Mouse (Mus musculus) mesoderm, embryonic 11.5 days (tissue): Measurements from ENCODE around the gene Igfbp1.
A peak's percentile ranks its signal among the peaks of the same experiment; 100 is the strongest.
"Not testable (repeated sequence)": the region's sequence is repeated elsewhere in the genome, so short reads cannot be mapped to it uniquely, and the experiment has no call there.

Experiments
- DNase-seq: peaks from one replicate; pipeline ENCODE4 v3.0.0-alpha.2; 2012; ENCODE audit warnings: low read depth, low spot score

The Igfbp1 gene

DNA sequence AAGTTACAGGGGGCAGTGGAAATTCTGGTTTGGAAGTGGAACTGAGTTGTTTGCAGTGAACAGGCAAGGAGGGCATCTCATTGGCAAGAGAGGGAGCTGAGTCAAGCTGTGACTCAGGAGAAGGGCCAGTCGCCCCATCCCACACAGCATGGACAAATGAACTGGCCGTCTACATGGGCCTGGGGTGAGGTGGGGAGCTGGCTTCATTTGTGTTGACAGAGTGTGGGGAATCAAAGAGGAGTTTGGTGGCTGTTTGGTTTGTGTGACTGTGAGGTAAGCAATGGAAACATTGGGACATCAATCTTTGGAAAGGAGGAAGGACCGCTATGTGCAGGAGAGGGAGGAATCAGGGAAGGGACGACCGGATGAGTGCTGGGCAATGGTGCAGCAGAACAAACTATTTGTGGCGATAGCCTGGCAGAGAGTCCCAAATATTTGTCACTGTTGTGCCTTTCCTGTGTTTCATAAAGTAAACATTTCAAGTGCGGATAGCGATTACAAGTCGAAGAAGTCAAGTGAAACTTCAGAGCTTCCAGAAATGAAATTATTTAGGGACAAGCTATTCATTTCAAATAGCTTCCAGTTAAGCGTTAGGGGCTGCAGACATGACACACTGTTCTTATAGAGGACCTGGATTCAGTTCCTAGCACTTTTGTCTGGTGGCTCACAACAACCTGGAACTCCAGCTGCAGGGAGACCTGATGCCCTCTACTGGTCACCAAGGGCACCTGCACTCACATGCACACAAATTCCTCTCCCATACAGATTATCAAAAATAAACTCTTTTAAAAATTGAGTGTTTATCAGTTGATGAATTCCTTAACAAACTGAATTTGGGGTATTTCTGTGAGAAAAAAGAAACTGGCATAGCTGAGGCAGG, 2.9 kb upstream of the Igfbp1 start:
- no peak for DNase-seq

DNA sequence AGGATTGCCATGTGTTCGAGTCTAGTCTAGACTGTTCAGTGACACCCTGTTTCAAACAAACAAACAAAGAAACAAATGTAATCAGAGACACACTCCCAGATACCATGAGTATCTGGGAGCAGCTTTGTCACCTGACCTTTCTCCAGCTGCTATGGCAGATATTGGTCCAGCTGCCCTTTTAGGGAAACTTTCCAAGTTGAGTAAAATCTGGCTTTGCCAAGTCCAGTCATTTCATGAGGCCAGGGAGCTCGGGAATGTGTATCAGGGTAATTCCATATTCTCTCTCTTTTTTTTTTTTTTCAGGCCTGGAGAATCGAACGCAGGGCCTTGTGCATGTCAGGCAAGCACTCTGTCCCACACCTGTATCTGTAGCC, 2.3 kb upstream of the Igfbp1 start:
- no peak for DNase-seq

DNA sequence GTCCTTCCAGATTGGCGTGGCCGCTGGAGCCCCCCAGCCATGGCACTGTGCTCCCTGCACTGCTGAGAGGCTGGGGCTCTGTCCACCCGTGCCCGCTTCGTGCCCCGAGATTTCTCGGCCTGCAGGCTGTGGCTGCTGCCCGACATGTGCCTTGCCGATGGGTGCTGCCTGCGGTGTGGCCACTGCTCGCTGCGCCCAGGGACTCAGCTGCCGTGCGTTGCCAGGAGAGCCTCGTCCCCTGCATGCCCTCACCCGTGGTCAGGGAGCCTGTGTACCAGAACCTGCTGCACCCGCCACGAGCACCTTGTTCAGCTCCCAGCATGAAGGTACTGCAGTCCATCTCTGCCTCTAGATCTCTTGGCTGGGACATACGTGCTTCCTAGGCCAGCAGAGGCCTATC, 424 bp downstream of the Igfbp1 start:
- DNase-seq, result no peak

DNA sequence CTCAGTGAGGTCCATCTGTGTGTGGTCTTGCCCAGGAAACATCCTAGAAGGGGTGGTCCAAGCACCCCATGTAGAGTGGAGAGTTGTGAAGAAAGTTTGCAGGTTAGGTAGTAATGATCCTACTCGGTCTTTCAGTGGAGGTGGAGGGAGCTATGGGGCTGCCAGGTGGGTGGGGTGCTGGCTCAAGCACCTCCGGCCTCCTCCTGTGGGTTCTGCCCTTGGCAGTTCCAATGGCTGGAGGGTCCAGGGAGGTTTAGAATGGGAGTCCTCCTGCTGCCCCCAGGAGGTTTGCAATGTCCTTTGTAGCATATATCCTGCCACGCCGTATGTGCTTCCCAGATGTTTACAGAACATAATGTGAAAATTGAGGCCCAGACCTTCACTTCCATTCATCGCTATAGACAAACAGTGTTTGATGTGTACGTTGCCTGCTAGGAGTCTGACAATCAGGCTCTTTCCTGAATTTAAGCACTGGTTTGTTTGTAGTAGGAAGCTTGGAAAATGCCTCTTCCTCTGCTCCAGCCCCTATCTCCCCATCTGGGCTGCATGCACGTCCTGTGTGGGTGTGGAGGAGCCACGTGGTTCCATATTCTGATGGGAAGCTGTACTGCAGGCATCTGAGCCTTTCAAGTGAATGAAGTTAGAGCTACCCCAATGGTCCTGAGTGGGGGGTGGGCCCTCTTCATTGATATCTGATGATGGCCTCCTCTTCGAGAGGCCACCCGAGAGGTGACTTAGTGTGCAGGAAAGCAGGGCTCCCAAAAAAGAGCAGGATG, 1.1 kb downstream of the Igfbp1 start:
- no peak for DNase-seq

DNA sequence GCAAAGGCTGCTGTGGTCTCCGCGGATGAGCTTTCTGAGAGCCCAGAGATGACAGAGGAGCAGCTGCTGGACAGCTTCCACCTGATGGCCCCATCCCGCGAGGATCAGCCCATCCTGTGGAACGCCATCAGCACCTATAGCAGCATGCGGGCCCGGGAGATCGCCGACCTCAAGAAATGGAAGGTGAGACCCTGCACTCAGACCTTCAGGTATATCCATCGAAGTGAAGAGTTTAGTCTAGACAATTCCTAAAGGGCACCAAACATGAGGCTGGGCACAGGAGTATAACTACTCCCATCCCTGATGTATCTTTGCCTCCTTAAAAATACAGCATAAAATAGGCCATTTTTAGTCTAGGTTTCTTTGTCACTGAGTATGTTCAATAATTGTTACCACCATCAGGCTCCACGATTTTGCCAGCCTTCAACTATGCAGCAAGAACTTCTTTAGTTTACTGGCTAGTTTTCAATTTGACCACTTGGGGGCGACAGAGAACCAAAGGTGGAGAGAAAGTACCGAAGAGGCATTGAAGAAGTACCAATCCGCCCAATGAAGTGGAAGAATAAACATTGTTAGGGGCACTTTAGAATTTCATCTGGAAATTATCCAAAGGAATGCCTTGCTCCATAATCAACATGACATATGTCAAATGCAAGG, 2.3 kb downstream of the Igfbp1 start:
- DNase-seq, result peak; percentile 73

DNA sequence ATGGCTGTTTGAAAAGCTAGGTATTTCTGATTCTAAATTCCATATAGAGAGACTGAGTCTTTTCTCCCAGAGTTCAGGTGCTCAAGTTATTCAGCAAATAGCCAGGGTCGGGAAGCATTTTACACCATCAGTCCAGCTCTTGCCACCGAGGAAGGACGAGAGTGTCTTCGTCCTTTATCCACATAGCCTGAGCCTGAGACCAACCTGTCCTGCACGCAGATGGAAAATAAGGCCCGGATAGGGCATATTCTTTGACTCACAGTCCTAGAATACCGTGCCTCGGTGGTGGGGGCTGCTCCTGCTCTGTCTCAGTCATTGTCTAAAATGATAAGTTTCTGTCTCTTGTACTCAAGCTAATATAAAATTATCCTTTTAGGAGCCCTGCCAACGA, 2.8 kb downstream of the Igfbp1 start:
- no peak for DNase-seq

DNA sequence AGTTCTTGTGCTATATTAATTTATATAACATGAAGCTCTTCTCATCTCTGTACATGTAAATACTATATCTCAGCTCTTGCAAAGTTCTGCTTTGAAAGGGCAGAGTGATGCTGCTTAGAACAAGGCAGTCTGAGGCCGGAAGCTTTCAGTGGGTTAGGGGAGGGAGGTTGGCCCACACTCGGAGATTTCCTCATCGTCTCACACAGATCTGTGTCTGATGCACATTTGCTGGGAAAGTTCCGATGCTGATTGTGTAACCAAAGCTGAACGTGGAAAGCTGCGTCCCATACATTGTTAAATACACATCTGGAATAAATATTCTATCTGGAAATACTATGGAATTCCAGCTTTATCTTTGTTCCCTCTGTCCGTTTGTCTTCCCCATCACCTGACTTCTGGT, 4.6 kb downstream of the Igfbp1 start:
- no peak for DNase-seq

DNA sequence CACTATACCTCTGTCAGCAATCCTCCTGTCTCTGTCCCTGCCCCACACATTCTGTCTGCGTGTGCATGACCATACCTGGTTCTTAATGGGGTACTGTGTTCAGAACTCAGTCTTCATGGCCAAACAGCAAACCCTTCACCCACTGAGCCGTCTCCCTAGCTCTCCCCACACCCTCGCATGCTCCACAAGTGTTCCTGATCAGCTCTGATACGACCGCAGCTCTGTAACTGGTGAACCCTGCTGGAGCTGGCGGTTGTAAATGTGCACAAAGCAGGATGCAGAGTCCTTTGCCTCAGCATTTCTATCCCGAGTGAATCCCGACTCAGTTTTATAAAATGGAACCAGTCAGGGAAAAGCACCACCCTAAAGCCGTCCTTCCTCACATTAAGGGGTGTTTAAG, 6.3 kb downstream of the Igfbp1 start:
- DNase-seq, result no peak

DNA sequence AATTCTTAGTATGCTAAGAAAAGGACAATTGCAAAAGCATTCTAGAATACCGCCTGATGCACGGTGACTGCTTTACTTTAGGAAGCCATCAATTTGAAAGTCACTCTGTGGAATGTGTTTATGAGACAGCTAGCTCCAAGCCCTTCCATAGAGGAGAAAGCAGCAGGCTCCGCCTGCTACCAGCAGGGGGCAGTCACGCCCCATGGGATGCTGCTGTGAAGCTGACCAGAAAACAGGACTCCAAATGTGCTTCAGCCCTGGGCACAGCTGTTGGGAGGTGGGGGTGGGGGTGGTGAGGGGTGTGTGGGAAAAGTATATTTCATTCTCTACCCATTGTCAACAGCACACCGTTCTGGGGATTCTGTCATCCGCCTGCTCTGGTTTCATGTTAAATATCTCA, 12.8 kb downstream of the Igfbp1 start:
- DNase-seq, result peak; percentile 94

DNA sequence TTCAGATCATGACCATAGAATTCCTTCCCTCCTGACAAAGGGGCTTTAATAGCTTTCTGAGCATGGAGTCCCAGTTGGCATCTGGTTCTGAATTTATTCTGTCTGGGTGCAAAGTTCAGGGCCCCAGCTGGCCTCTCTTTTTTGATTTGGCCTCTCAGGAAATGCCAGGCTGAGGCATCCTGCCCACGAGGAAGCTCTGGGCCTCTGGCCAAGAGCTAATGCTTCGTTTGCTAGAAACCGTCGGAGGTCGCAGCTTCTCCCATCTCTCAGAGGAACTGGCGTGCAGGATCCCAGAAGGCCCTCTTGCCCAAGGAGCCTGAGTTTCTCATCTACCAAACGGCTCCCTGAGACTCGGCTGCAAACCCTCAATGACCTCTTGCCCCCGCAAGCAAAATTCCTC, 13.6 kb downstream of the Igfbp1 start:
- DNase-seq, result peak; percentile 58

DNA sequence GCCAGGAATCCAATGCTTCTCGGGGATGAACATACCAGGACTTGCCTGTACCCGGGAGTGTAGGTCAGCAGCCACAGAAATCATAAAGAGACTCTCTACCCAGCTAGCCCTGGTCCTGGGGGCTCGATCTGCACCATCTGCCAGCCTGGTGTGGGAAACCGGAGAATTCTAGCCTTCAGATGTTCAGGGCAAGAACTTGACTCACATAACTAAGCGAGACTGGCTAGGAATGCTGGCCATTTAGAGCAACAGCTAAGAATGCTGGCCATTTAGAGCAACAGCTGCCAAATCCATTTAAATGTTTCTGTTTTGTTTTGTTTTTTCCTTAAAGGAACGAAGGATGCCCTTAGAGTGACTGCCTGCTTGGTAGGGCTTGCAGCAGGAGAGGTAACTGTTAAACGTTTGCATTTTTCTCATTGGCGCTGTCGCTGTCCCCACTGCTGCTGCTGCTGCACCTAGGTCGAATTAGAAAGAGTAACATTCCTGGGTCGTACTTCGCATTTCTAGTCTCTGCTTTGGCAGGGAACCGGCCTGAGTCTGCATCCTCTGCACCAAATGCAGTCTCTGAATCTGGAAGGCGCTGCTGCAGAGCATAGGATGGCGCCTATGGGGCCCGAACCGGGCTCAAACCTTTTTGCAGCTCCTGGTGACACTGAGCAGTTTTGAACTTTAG, 14.7 kb downstream of the Igfbp1 start:
- peak; percentile 66 for DNase-seq

DNA sequence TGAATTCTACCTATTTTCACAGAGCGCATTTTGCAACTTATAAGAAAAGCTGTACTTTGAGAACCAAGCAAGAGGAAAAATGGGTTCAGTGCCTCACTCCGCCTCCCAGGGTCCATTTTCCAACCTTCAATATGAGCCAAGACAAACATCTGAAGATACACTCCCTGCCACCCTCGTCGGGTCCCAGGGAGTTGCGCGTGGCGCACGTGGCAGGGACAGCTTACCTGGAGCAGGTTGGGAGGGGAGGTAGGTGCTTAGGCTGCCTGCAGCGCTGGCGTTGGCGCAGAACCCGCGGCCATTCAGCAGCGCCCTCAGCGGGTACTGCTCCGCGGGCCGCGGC, 15.5 kb downstream of the Igfbp1 start:
- DNase-seq, result no peak

DNA sequence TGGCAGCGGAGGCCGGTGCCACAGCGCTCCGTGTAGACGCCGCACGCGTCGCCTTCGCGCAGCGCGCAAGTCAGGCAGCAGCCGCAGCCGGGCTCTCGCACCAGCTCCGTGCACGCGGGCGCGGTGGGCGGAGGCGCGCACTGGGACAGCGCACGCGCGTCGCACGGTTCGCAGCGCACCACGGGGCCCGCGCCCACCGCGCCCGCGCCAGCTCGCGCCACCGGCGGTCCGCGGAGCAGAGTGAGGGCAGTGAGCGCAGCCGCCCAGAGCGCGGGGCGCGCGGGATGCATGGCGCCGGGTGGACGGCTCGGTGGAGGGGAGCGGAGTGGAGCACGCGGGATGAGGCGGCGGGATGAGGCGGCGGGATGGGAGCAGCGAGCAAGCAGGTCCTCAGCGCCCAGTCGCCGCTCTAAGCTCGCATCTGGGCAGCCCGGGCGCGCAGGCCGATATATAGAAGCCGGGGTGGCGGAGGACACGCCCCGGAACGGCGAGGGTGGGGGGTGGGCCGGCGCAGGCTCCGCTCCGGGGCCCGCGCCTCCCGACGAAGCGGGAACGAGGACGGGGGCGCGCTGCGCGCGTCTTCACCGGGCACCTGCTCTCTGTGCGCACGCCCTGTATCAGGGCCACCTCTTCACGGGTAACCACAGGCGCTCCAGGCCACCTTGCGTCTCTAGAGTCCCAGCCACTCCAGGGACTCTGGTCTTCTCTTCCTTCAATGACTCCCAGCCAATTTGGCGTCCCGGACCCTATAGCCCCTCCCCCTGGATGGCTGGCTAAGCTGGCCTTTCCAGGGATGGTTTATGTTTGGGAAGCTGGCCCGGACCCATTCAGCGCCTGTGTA, 16.1 kb downstream of the Igfbp1 start, which contains the start of gene Igfbp3:
TSS of gene Igfbp3 (minus strand) at position 423 of the 841 bp plus-strand sequence.
- DNase-seq, result peak; percentile 73

DNA sequence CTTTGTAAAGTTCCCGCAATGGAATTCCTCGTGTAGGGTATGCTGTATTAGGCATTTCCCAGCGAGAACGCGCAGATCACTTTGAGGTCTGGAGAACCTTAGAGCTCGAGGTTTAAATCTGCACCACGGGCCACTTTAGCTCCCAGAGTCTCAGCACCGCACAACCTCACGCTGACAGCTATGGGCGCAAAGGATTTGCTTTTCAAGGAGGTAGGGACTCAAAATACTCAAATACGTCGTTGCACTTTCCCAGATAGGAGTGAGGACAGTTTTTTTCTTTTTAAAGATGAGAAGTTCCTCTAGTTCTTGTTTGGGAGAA, 16.7 kb downstream of the Igfbp1 start:
- no peak for DNase-seq

DNA sequence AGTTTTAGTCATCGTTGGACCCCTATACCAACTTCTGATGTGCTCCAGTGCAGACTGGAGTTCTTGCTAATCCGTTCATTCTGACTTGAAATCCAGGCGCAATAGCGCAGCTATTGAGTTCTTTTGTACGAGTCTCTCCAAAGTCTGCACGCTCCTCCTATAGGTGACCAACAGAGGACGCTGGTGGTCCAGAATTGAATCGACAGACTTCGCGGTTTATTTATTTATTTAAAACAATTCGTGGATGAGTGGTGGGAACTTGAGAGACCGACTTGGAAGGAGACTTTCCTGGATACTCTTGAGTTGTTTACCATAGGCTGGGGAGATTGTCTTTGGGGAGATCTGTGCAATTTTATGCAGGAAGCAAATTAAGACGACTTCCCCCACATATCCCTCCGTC, 17.2 kb downstream of the Igfbp1 start:
- peak; percentile 85 for DNase-seq

DNA sequence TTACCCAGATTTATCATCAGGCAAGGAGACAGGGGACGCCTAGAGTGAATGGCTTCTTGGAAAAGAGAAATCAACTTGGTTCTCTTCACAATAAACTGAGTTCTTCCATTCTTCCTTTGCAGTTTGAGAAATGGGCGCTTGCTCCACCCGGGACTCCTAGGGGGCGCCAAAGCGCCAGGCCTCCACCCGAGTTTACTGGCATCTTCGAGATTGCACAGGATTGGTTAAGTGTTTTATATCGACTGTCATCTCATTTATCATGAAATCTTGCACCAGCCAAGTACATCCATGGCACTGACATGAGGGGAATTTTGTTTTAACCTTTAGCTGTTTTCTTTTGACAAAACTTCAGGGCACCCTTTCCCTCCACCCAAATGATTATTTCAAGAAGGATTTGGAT, 18.1 kb downstream of the Igfbp1 start:
- DNase-seq, result peak; percentile 75

DNA sequence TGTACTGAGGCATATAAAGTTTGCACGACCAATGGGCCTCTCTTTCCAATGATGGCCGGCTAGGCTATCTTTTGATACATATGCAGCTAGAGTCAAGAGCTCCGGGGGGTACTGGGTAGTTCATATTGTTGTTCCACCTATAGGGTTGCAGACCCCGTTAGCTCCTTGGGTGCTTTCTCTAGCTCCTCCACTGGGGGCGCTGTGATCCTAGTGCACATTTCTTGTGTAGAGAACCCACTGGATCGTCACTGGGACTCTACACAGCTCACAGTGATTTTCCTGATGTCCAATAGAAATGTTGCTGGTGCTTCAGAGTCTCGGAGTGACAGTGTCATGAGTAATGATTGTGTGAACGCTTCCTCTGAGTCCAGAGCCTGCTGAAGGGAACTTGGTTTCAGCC, 24.2 kb downstream of the Igfbp1 start:
- DNase-seq, result not testable (repeated sequence)

DNA sequence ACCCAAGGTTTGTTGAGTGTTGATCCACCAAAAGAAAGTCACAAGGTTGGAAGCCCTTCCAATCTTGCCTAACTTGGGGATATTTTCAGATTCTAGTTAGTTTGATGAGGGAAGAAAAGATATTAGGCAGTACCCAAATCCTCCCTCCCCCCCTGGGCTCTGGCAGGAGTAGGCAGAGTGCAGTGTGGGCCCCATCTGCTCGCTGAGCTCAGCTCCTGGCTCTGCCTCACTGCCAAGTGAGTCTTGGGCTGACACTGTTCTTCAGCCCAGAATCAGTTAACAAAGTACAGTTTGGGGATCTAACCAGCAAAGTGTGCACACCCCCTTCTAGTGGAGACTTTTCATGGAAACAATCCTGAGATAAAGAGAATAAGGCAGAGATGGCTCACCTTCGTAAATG, 28.6 kb downstream of the Igfbp1 start:
- DNase-seq, result no peak

DNA sequence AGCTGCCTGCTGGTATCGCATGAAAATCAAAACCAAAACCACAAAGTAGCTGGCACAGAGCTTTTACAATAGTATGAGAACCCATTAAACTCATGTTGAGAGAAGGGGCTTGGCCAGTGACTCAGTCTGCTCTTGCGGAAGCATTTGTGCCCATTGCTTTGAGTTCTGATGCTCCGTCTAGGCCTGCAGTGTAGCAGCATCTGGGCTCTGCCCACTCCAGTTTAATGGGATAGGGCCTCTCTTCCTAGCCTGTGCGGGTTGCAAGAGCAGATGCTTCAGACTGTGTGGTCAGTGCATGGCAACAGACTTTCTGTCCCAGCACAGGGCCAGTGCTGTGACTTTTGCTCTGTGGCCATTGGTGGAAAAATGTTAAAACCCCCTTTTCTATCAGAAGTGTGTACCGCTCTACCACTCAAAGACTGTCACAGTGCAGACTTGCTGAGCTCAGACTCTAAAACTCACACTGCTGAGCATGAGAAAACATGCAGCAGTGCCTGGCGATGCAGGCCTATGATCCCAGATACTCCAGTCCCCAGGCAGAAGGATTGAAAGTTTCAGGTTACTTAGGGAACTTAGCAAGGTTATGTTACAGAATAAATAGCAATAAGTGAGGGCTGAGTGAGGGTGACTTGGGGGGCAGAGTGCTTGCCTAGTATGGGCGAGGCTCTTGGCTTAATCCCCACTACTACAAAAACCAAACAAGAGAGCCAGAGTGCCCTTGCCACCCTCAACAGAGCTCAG, 29.4 kb downstream of the Igfbp1 start:
- no peak for DNase-seq

DNA sequence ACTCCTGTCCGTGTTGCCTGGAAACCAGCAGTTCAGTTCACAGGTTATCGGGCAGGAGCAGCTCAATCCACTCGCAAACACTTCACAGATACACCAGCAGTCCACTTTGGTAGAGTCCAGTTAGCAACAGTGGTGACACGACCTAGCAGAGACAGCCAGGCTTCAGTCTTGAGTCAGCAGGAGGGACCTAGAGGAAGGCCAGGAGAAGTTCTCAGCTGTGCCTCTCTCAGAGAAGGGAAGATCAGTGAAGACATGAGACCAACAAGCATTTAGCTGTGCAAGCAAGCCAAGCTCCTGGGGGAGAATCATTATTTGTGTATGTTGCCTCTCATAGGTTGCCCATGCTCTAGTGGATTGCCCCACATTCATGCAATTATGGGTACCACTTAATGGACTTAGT, 30.5 kb downstream of the Igfbp1 start:
- DNase-seq, result no peak

DNA sequence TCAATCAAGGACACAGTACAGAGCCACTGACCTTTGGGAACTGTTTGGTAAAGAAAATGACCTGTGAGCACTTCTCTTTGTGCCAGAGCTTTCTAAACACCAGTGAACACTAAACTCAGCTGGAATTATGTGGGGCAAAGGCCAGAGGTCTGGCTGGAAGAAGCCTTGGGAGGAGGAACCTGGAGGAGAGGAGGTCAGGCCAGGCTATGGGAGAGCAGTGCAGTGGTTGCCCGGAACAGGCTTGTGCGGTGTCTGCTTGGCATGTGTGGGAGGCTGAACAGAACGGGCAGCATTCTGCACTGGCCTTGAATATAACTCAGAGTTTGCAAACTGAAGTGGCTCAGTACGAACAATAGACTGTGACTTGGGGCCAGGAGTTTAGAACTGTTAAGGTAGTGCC, 32.4 kb downstream of the Igfbp1 start:
- no peak for DNase-seq
